Mouse (Mus musculus) activated CD4-positive, CD25-positive, alpha-beta regulatory T cell, adult 4 months (primary cell): ENCODE measurements around the gene Gm45713. TPM values are rescaled to one million over a fixed set of nuclear protein-coding genes. Genes with fewer than 3 reads are reported as not detected.

ENCODE experiments used
- ATAC-seq: one replicate; pipeline ENCODE4 v1.8.0; 2017
- polyA plus RNA-seq, 2 experiments: library from polyadenylated mRNA; unstranded; fragments of 100-300 nt; shearing (Covaris generic); gene quantifications; one replicate each; pipeline ENCODE4 v1.2.1; 2017

The Gm45713 gene
- polyA plus RNA-seq, 2 experiments from 2014 or later = not detected

DNA sequence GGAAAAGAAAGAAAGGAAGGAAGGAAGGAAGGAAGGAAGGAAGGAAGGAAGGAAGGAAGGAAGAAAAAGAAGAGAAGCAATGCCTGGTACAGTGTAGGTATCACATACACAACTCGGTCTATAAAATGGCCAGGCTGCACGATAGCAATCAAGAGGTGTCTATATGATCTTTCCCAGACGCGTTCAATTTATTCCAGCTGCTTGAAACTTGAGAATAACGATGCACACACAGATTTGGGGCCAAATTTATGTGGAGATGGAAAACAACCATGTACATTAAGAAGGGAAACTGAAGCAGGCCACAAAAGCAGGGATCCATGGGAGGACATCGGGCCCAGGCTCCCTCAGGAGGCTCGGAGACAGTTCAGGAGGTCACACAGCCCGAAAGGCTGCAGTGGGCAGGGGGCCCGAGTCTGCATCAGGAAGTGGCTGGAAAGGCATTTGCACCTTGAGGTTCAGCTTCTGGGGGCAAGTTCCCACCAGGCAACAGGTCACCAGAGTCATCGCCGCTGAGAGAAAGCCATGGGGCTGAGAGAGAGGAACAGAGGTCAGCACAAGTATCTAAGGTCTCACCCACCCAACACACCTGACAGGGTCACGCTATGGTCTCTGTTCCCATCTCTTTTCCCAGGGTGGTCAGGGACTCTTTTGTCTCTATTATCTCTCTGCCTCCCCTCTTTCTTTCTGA is 43.1 kb downstream of the Gm45713 start:
- no peak for ATAC-seq

DNA sequence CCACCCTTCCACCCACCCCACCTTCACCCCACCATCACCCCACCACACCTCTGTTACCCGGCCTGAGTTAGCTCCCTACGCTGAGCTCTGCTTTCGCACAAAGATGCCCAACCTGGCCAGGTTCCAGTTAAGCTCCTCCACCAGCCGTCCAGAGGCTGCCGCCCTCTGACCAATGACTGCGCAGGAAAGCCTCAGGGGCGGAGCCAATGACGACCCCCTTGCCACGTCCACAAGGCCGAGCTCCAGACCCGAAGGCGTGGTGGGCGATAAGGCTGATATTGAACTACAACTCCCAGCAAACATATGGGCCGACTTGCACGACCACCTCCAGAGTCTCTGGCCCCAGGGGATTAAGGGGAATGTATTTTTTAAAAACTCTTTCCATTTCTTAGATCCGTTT is 44.0 kb downstream of the Gm45713 start, which contains the start of gene Rcn3:
TSS of gene Rcn3 (minus strand) at position 174 of the 400 bp plus-strand sequence.
- ATAC-seq = no peak

DNA sequence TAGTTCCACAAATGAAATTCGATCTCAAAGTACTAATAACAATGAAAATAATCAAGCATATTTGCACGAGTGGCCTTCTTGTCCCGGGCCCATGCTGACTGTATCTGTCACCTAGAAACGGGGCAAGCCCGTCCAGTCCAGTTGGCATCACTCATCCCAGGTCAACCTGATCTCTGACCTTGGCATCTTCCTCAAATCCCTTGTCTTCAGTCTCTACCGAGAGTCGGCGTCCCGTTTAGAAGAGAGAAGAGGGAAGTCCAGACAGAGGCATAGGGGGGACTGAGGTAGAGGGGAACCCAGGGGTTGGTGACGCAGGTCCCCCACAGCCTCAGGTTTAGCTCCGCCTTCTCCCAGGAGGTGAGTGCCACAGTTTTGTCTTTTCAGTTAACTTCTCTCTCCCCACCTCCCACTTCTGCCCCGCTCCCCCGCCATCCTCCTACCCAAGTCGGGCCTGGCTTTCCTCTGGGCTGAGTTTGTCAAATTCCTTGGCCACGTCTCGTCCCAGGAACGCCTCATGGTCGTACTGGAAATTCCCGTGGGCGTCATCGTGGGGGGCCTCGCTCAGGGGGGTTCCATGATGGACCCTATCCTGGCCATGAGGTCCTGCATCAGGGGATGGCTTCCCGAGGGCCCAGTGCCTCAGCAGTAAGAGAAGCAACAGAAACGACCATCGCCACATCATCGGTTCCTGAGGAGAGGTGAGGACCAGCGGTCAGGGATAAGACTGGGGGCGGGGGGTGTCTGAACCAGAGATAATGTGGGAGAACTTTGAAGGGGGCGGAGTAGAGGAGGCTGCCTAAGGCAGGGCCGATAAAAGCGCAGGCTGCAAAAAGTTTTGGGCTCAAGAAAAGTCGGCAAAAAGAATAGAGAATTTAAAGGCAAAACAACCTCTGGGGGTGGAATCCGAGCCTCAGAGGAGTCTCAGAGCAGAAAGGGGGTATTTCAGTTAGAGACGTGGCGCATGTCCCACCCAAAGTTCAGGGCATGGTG is 44.7 kb downstream of the Gm45713 start:
- ATAC-seq = no peak

DNA sequence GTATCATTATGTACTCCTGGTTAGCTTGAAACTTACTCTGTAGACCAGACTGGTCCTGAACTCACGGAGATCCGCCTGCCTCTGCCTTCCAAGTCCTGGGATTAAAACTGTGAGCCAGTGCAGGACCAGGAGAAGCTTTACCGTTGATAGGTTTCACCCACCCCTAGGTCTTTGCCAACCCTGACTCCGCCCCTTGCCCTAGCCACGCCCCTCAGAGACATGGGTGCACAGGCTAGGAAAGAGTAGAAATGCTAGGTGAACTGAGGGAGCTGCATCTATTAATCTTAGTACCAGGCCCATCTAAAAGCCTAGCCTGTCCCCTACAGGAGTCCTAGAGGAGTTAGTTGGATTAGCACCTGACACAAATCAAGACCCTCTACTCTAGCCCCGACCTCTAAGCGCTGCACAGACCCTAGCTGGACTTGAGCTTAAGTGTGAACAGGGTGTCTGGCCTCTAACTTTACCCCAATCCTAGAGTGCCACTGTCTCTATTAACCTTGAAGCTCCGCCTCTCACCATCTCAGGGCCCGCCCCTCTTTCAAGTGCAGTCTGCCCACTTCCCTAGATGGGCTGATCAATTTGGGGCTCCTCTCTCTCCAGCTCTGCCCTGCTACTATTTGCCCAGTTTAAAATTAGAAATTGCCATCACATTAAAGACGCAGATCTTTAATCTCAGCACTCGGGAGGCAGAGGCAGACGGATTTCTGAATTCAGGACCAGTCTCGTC is 45.6 kb downstream of the Gm45713 start:
- ATAC-seq = no peak

DNA sequence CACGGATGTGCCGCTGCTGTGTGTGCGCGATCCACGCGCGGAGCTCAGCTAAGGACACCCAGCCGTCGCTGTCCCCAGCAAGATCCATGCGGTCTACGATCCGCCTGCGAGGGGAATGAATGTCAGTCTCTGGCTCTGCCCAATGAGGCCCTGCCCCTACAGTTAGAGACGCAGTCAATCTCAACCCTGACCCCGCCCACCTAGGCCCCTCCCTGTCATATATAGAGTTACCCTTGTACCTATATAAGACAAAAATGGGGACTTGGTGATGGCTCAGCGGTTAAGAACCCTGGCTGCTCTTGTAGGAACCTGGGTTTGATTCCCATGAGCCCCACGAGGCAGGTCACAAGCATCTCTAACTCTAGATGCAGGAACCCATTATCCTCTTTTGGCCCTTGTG is 47.4 kb downstream of the Gm45713 start:
- ATAC-seq = no peak

DNA sequence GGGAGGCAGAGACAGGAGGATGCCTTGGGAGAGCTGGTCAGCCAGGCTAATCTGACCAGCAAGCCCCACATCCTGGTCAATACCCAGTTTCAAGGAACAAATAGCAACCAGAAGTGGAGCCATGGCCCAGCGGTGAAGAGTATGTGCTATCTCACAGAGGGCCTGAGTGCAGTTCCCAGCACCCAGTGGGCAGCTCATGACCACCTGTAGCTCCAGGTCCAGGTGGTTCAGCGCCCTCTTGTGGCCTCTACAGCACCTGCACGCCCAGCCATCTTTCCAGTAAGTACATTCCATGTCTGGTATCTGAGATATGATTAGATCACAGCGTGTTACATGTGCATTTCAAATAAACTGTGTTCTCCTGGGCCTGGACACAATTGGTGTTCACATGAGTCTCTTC is 49.9 kb downstream of the Gm45713 start:
- ATAC-seq = no peak

DNA sequence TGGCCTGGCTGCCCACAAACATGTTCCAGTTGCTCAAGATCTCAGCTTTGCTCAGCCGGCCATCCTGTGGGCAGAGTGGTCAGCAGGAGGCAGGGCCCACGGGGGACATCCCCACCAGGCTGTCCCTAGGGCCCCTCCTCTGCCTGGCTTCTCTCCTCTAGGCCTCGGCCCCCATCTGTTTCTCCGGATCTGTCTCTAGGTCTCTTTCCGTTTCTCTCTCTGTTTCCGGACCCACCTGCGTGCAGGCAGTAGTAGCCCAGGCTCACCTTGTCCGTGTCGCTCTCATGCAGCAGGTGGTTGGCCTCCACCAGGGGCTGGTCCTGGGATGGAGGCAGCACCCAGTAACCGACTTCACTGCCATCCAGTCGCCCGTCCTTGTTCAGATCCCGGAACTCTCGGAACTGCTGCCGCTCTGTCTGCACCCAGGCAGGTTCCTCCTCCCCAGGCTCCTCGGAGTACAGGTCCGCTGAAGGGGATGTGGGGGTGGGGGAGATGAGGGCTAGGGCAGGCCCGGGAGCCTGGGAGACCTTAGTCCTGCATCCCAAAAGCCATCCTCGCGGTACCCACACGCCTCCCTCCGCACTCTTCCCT is 52.6 kb downstream of the Gm45713 start:
- ATAC-seq = peak; percentile 35

DNA sequence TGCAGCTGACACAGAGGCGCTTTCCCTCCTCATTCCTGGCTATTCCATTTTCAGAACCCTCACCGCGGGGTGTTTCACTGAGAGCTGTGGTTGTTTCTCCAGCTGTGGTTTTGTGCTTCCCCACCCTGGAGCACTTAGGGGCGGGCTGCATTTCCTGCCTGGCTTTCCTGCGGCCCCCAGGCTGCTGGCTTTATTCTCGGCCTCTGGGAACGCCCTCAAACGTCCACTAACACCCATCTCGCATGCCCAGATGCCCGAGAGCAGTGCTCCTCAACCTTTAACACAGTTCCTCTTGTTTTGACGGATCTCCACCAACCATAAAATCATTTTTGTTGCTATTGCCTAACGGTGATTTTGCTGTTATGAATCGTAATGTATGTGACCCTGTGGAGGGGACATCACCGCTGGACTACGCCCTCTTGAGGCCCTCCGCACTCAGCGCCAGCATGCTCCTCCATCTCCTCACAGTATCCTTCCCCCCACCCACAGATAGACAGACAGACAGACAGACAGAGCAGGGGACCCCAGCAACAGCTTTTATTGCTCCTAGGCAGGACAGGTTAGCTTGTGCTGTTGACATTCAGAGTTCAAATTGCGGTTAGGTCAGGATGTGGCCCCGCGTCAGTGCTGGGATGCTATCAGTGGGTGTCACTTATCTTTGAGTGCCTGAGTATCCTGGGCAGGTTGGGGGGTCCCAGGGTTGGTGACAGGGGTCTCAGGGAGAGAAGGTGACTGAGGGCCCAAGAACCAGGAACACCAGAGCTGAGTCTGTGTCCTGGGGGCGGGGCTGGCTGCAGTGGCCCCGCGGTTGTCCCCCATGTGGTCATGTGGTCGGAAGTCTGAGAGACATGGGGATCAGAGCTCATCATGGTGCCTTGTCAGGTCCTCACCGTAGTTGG is 53.4 kb downstream of the Gm45713 start:
- peak; percentile 66 for ATAC-seq

DNA sequence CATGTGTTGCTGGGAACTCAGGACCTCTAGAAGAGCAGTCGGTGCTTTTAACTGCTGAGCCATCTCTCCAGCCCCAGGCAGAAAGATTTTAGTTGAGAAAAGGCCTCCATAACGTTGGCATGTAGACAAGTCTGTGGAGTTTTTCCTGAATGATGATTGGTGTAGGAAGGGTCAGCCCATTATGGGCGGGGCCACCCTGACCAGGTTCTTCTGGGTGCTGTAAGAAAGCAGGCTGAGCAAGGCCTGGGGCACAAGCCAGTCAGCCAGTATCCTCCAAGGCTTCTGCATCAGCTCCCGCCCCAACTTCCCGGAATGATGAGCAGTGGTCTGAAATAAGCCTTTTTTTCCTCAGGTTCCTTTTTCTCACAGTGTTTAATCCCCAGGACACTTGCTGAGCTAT is 55.0 kb downstream of the Gm45713 start:
- no peak for ATAC-seq

DNA sequence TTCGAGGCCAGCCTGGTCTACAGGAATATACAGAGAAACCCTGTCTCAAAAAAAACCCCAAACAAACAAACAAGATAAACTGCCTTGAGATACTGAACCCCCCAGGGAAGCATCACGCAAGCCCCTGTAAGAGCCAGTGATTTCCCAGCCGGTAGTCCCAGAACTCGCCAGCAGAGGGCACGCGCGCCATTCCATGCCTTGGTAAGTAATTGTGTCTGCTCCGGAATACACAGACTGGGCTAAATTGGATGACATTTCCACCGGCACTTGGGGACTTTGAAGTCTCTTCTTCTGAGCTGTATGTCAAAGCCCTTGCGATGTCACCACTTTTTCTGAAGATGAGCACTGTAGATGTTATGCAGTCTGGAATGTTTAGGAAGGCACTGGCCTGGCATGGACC is 56.2 kb downstream of the Gm45713 start:
- ATAC-seq = peak; percentile 50

DNA sequence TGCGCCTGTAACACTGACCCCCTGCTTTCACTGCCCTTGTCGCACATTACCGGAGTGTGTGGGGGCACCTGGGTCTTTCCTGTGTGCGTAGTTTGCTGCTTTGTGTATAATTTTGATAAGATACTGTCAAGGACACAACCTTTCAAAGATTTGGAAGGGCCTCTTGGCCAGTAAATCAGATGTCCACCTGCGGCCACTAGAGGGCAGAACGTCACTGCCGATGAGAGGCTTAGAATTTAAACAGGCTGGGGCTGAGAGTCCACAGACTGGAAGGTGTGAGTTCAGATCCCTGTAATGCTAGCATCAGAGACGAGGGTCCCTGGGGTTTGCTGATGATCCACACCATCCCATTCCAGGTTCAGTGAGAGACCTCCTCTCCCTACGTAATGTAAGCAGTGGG is 57.5 kb downstream of the Gm45713 start:
- ATAC-seq = no peak

DNA sequence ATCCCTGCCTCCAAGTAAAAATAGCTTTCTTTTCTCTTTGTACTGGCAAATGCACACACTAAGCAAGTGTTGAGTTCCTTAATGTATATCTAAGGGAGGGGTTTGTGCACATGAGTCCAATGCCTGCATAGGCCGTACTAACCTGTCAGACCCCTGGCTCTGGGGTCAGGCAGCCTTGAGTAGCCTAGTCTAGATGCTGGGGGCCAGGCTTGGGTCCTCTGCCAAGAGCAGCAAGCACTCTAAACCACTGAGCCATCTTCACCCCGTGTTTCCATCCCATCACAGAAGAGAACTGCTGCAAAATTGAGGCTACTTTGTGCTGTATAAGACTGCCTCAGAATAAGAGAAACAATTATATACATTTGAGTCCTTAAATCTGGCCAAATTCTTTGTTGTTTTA is 58.2 kb downstream of the Gm45713 start:
- ATAC-seq = no peak

DNA sequence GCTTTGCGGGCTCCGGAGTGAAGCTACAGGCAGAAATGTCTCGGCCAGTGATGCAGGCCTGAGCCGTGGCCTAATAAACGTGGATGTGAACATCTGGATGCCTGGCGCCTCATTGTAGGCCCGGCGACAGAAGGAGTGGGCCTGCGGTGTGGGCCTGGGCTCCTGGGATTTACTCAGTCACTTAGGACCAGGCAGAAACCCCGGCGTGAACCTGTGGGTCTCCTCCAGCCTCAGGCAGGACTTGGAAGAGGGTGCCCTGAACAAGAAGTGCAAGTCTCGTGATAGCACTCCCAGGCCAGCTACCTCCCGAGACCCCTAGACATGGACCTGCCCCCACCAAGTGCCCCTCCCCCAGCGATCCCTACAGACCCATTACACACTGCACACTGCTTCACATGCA is 58.7 kb downstream of the Gm45713 start:
- ATAC-seq = no peak

DNA sequence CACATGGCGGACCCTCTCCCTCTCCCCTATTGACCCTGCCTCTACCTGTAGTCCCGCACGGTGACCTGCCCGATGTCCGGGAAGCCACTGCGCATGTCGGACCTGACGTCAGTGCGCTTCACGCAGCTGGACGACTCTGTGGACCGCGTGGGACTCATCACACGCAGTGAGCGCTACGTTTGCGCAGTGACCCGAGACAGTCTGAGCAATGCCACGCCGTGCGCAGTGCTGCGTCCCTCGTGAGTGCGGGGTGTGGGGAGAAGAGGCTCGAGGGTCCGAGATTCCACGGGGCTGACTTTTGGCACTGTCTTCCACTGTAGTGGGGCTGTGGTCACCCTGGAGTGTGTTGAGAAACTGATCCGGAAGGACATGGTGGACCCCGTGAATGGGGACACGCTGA is 59.5 kb downstream of the Gm45713 start:
- ATAC-seq = no peak

Other genes with a start within 250 kb of the Gm45713 start
- 10 to 100 TPM; 12.2 to 20.1 TPM for gene Med25, start 243.5 kb downstream of the Gm45713 start, polyA plus RNA-seq
- 10 to 100 TPM in 1 of 2 experiments, 1 to 10 TPM in 1; 7.3 to 19.3 TPM for gene Fuz, start 240.2 kb downstream of the Gm45713 start, polyA plus RNA-seq
- gene Ap2a1, start 206.7 kb downstream of the Gm45713 start, polyA plus RNA-seq = 1 to 10 TPM; 6.8 to 8.0 TPM
- gene Tsks, start 193.0 kb downstream of the Gm45713 start, polyA plus RNA-seq = not detected
- gene Cpt1c, start 161.4 kb downstream of the Gm45713 start, polyA plus RNA-seq = under 1 TPM; 0.80 to 0.98 TPM
- 100 to 1,000 TPM in 1 of 2 experiments, 10 to 100 TPM in 1; 38.0 to 103 TPM for gene Prmt1, start 149.7 kb downstream of the Gm45713 start, polyA plus RNA-seq
- 100 to 1,000 TPM in 1 of 2 experiments, 10 to 100 TPM in 1; 88.9 to 129 TPM for gene Irf3, start 138.6 kb downstream of the Gm45713 start, polyA plus RNA-seq
- gene Bcl2l12, start 137.5 kb downstream of the Gm45713 start, polyA plus RNA-seq = 10 to 100 TPM; 18.4 to 31.8 TPM
- 1 to 10 TPM; 8.6 to 8.7 TPM for gene Scaf1, start 119.9 kb downstream of the Gm45713 start, polyA plus RNA-seq
- gene Rras, start 118.3 kb downstream of the Gm45713 start, polyA plus RNA-seq = 1 to 10 TPM; 4.5 to 6.1 TPM
- 10 to 100 TPM in 1 of 2 experiments, 1 to 10 TPM in 1; 9.5 to 11.4 TPM for gene Prr12, start 83.3 kb downstream of the Gm45713 start, polyA plus RNA-seq
- 100 to 1,000 TPM; 143 to 161 TPM for gene Nosip, start 73.8 kb downstream of the Gm45713 start, polyA plus RNA-seq
- gene Prrg2, start 73.6 kb downstream of the Gm45713 start, polyA plus RNA-seq = 1 to 10 TPM in 1 of 2 experiments, under 1 TPM in 1; 0.41 to 1.2 TPM
- 1 to 10 TPM; 4.7 to 5.4 TPM for gene Rcn3, start 44.0 kb downstream of the Gm45713 start, polyA plus RNA-seq
- 1 to 10 TPM in 1 of 2 experiments, under 1 TPM in 1; 0.78 to 1.1 TPM for gene Fcgrt, start 32.4 kb downstream of the Gm45713 start, polyA plus RNA-seq
- gene Rps11, start 11.8 kb downstream of the Gm45713 start, polyA plus RNA-seq = 1,000 to 10,000 TPM; 4,562 to 5,652 TPM
- 1,000 to 10,000 TPM; 7,090 to 8,122 TPM for gene Rpl13a, start 7.5 kb downstream of the Gm45713 start, polyA plus RNA-seq
- gene Flt3l, start 201 bp upstream of the Gm45713 start, polyA plus RNA-seq = 100 to 1,000 TPM; 118 to 125 TPM
- 10 to 100 TPM; 44.4 to 53.0 TPM for gene Pih1d1, start 18.1 kb upstream of the Gm45713 start, polyA plus RNA-seq
- gene Aldh16a1, start 18.4 kb upstream of the Gm45713 start, polyA plus RNA-seq = 10 to 100 TPM; 21.4 to 27.4 TPM
- not detected for gene Slc17a7, start 27.7 kb upstream of the Gm45713 start, polyA plus RNA-seq
- not detected for gene Gfy, start 43.3 kb upstream of the Gm45713 start, polyA plus RNA-seq
- gene Pth2, start 44.8 kb upstream of the Gm45713 start, polyA plus RNA-seq = not detected
- gene Ccdc155, start 68.7 kb upstream of the Gm45713 start, polyA plus RNA-seq = under 1 TPM; 0.24 to 0.34 TPM
- gene Dkkl1, start 75.9 kb upstream of the Gm45713 start, polyA plus RNA-seq = 10 to 100 TPM; 20.6 to 24.7 TPM
- gene Tead2, start 79.5 kb upstream of the Gm45713 start, polyA plus RNA-seq = 1 to 10 TPM; 1.5 to 2.8 TPM
- 100 to 1,000 TPM; 420 to 495 TPM for gene Cd37, start 102.9 kb upstream of the Gm45713 start, polyA plus RNA-seq
- gene Slc6a16, start 104.9 kb upstream of the Gm45713 start, polyA plus RNA-seq = not detected
- gene Slc6a21, start 141.3 kb upstream of the Gm45713 start, polyA plus RNA-seq = not detected
- 10 to 100 TPM; 21.7 to 27.8 TPM for gene Trpm4, start 197.5 kb upstream of the Gm45713 start, polyA plus RNA-seq
- not detected for gene Hrc, start 199.1 kb upstream of the Gm45713 start, polyA plus RNA-seq
- gene Ppfia3, start 230.8 kb upstream of the Gm45713 start, polyA plus RNA-seq = not detected
- gene Lin7b, start 234.4 kb upstream of the Gm45713 start, polyA plus RNA-seq = not detected